Mouse (Mus musculus): ENCODE measurements at regions not wholly inside any gene's neighbourhood (a gene's known extent, or its start where the extent isn't known, plus 50 kb on each side); places are given as distances from the start of the nearest gene placed in this dataset.

DNA sequence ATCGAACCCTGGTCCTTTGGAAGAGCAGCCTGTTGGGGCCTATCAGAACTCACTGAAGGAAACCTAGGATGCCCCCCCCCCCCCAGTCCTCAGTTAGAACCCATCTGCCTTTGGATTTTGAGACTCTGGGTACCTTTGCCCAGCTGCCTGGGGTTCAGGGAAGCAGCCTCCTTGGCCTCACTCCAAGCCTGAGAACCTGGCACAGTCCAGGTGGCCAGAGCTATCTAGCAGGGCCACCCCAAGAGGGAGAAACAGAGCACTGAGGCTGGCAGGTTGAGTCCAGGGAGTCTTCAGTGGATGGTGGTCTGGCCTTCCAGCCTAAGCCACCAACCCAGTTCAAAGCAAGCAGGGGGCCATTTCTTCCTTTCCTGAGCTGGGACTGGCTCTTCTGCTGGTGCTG, 100.2 kb downstream of the Cstad start:
- TF ChIP-seq JUND (conservative IDR thresholded peaks at IDR 0.05; ENCODE audit: low read depth, low read length) (no peak), CTCF (conservative IDR thresholded peaks at IDR 0.05 in 1 of 2, IDR thresholded peaks at IDR 0.05 in 1 of 2; ENCODE audit: low read depth in 2 of 2, low read length in 2 of 2) (no peak), USF1 (IDR thresholded peaks at IDR 0.05; ENCODE audit: low read depth, low read length) (no peak), UBTF (IDR thresholded peaks at IDR 0.05; ENCODE audit: low read depth, low read length) (no peak), NELFE (IDR thresholded peaks at IDR 0.05; ENCODE audit: low read depth, low read length) (no peak), MEF2A (IDR thresholded peaks at IDR 0.05; ENCODE audit: borderline replicate concordance, low read depth, low read length) (no peak), ZC3H11A (IDR thresholded peaks at IDR 0.05; ENCODE audit: low read depth, low read length) (no peak)

Measured in CH12.LX (cell line).